Mouse (Mus musculus) heart, embryonic 14.5 days (tissue): ENCODE measurements around the gene Gpatch3. TPM values are rescaled to one million over a fixed set of nuclear protein-coding genes. Genes with fewer than 3 reads are reported as not detected.

Source experiments
- ATAC-seq: fragments of 200-750 bp; cut with Nextera tagmentation; 2 replicates; pipeline ENCODE4 v1.8.0; 2017; ENCODE audit warnings: low read depth, moderate TSS enrichment; ENCODE audit not compliant: insufficient number of reproducible peaks, insufficient read depth, low FRiP score
- H3K27ac ChIP-seq, 2 experiments: fragments of 200-500 bp in 1 of 2; fragments of 300-500 bp in 1 of 2; sonication (generic) in 1 of 2; replicated peaks in 1 of 2; 2 replicates each; pipeline ENCODE4 v1.5.1; 2012 to 2014; ENCODE audit warnings: low read depth in 2 of 2, low read length in 2 of 2, control low read depth in 1 of 2, mild to moderate bottlenecking in 1 of 2, mixed read lengths in 1 of 2; ENCODE audit not compliant: control insufficient read depth in 1 of 2, insufficient read depth in 1 of 2
- H3K27me3 ChIP-seq: fragments of 300-500 bp; sonication (generic); 2 replicates; pipeline ENCODE4 v1.6.1; 2014; ENCODE audit warnings: mild to moderate bottlenecking, low read length, control low read depth; ENCODE audit not compliant: control insufficient read depth, insufficient read depth
- H3K36me3 ChIP-seq: fragments of 300-500 bp; sonication (generic); 2 replicates; pipeline ENCODE4 v1.6.1; 2014; ENCODE audit warnings: mild to moderate bottlenecking, control low read depth, low read length, mixed read lengths; ENCODE audit not compliant: control insufficient read depth, insufficient read depth
- H3K4me1 ChIP-seq, 2 experiments: fragments of 200-500 bp in 1 of 2; fragments of 300-500 bp in 1 of 2; sonication (generic) in 1 of 2; 2 replicates each; pipeline ENCODE4 v1.6.1; 2012 to 2014; ENCODE audit warnings: low read length in 2 of 2, control low read depth in 1 of 2, mixed read lengths in 1 of 2; ENCODE audit not compliant: control insufficient read depth in 2 of 2, insufficient read depth in 2 of 2
- H3K4me2 ChIP-seq: fragments of 300-500 bp; sonication (generic); 2 replicates; pipeline ENCODE4 v1.6.1; 2014; ENCODE audit warnings: mild to moderate bottlenecking, low read length
- H3K4me3 ChIP-seq, 2 experiments: fragments of 200-500 bp in 1 of 2; fragments of 300-500 bp in 1 of 2; sonication (generic) in 1 of 2; 2 replicates each; pipeline ENCODE4 v1.5.1; 2012 to 2014; ENCODE audit warnings: low read length in 2 of 2, mild to moderate bottlenecking in 2 of 2, control low read depth in 1 of 2, low read depth in 1 of 2, moderate library complexity in 1 of 2; ENCODE audit not compliant: control insufficient read depth in 1 of 2, insufficient read depth in 1 of 2
- H3K9ac ChIP-seq: fragments of 300-500 bp; sonication (generic); 2 replicates; pipeline ENCODE4 v1.6.1; 2014; ENCODE audit warnings: mild to moderate bottlenecking, low read length
- H3K9me3 ChIP-seq: fragments of 300-500 bp; sonication (generic); 2 replicates; pipeline ENCODE4 v1.6.1; 2016; ENCODE audit warnings: low read length, control low read depth; ENCODE audit not compliant: control insufficient read depth
- WGBS: fragments of 180-500 bp; shearing (Covaris S2); extraction: QIAGEN DNeasy Blood & Tissue Kit; methylation state at CpG from one replicate; pipeline ENCODE4 v1.1.7; 2014; 5-methylcytosine and 5-hydroxymethylcytosine counted together
- polyA plus RNA-seq: library from polyadenylated mRNA; unstranded; fragments of >200 nt; fragmentation: Nextera tagmentation; extraction: Ambion mirVana; gene quantifications from 2 replicates; pipeline ENCODE4 v1.2.1, GENCODE M21; 2014

The Gpatch3 gene
- polyA plus RNA-seq, 1 experiment from 2014 or later, result 5.4 TPM

- Histone ChIP-seq H3K4me2 (no peak overlapping the region), H3K9me3 (no peaks in the 10 kb centered on the region), H3K36me3 (no peaks in the 10 kb centered on the region), H3K27ac (no peak overlapping the region), H3K27me3 (no peaks in the 10 kb centered on the region), H3K4me3 (no peak overlapping the region), H3K4me1 (peaks cover 4% of the 10 kb centered on the region in 2 experiments; a peak in 2 of 4 replicates), H3K9ac (no peak overlapping the region)
- ATAC-seq, result no peak
- 84% methylated on average over 10 of the region's 10 CpGs for WGBS
Measured at GRCm38 (mm10) chr4:133569291-133570065, 5.1 kb upstream of the Gpatch3 start.

GRCm38 (mm10) chr4:133570066-133570466 lies 4.5 kb upstream of the Gpatch3 start:
- no peak for ATAC-seq
- 46% methylated on average over 10 of the region's 10 CpGs for WGBS
- H3K4me3 ChIP-seq, result no peak overlapping the region
- H3K4me2 ChIP-seq, result no peak overlapping the region
- H3K9ac ChIP-seq, result no peak overlapping the region
- no peaks in the 10 kb centered on the region for H3K9me3 ChIP-seq
- H3K27me3 ChIP-seq, result no peaks in the 10 kb centered on the region
- H3K27ac ChIP-seq, result no peak overlapping the region
- H3K4me1 ChIP-seq, result peaks cover 4 to 6% of the 10 kb centered on the region in 2 experiments; a peak in 3 of 4 replicates
- H3K36me3 ChIP-seq, result no peaks in the 10 kb centered on the region

GRCm38 (mm10) chr4:133574843-133575202 lies 278 bp downstream of the Gpatch3 start:
- Histone ChIP-seq H3K36me3 (peaks cover 22% of the 10 kb centered on the region), H3K4me3 (peak overlapping the region; percentile 84 to 91), H3K9ac (peak overlapping the region; percentile 87), H3K27ac (no peak overlapping the region), H3K9me3 (no peaks in the 10 kb centered on the region), H3K4me2 (peak overlapping the region; percentile 90), H3K27me3 (no peaks in the 10 kb centered on the region), H3K4me1 (peaks cover 6 to 13% of the 10 kb centered on the region in 2 experiments; a peak in 3 of 4 replicates)
- peak; percentile 40 for ATAC-seq
- WGBS, result under 1% methylated on average over 41 of the region's 41 CpGs

- no peak overlapping the region for H3K4me3 ChIP-seq
- no peaks in the 10 kb centered on the region for H3K9me3 ChIP-seq
- no peak for ATAC-seq
- H3K4me2 ChIP-seq, result no peak overlapping the region
- H3K9ac ChIP-seq, result no peak overlapping the region
- peaks cover 6 to 13% of the 10 kb centered on the region in 2 experiments; a peak in 3 of 4 replicates for H3K4me1 ChIP-seq
- peaks cover 49% of the 10 kb centered on the region for H3K36me3 ChIP-seq
- H3K27ac ChIP-seq, result no peak overlapping the region
- no peaks in the 10 kb centered on the region for H3K27me3 ChIP-seq
- WGBS, result 81% methylated on average over 12 of the region's 12 CpGs
Measured at GRCm38 (mm10) chr4:133577983-133578382, 3.4 kb downstream of the Gpatch3 start.

- H3K9ac ChIP-seq, result peak overlapping the region; percentile 94
- H3K27ac ChIP-seq, result peak overlapping the region; percentile 75 to 82
- 49% methylated on average over 6 of the region's 6 CpGs for WGBS
- no peaks in the 10 kb centered on the region for H3K9me3 ChIP-seq
- H3K36me3 ChIP-seq, result peaks cover 68% of the 10 kb centered on the region
- H3K4me1 ChIP-seq, result peaks cover 3 to 14% of the 10 kb centered on the region in 2 experiments; a peak in 3 of 4 replicates
- H3K27me3 ChIP-seq, result no peaks in the 10 kb centered on the region
- H3K4me3 ChIP-seq, result peak overlapping the region; percentile 79 to 90
- ATAC-seq, result no peak
- H3K4me2 ChIP-seq, result peak overlapping the region; percentile 99
Measured at GRCm38 (mm10) chr4:133583690-133584058, 9.1 kb downstream of the Gpatch3 start.

GRCm38 (mm10) chr4:133584059-133584951 lies 9.8 kb downstream of the Gpatch3 start, which contains the start of gene Gpn2:
Gene Gpn2, plus strand, starts transcription at chr4:133584362.
- peaks cover 3 to 14% of the 10 kb centered on the region in 2 experiments; a peak in 3 of 4 replicates for H3K4me1 ChIP-seq
- peak within 1 kb of the TSS; percentile 75 to 82 for H3K27ac ChIP-seq
- peaks cover 68% of the 10 kb centered on the region for H3K36me3 ChIP-seq
- H3K27me3 ChIP-seq, result no peaks in the 10 kb centered on the region
- 3% methylated on average over 64 of the region's 65 CpGs for WGBS
- peak within 1 kb of the TSS; percentile 79 to 90 for H3K4me3 ChIP-seq
- H3K4me2 ChIP-seq, result peak within 1 kb of the TSS; percentile 99
- H3K9ac ChIP-seq, result peak within 1 kb of the TSS; percentile 94
- H3K9me3 ChIP-seq, result no peaks in the 10 kb centered on the region
- peak; percentile 41; the same call in 1 of the 2 replicates for ATAC-seq

GRCm38 (mm10) chr4:133592570-133592969 lies 18.0 kb downstream of the Gpatch3 start:
- 27% methylated on average over 7 of the region's 7 CpGs for WGBS

More at GRCm38 (mm10) chr4:133592570-133592969, 18.0 kb downstream of the Gpatch3 start:
- Histone ChIP-seq H3K4me1 (peaks cover 0 to 3% of the 10 kb centered on the region in 2 experiments; a peak in 3 of 4 replicates), H3K9me3 (no peaks in the 10 kb centered on the region), H3K27me3 (no peaks in the 10 kb centered on the region), H3K27ac (no peak overlapping the region; a peak in 1 of 4 replicates), H3K4me2 (no peak overlapping the region), H3K9ac (no peak overlapping the region), H3K4me3 (no peak overlapping the region), H3K36me3 (peaks cover 47% of the 10 kb centered on the region)
- no peak for ATAC-seq
